Mouse (Mus musculus): ENCODE data around the gene 1190005I06Rik.

DNA sequence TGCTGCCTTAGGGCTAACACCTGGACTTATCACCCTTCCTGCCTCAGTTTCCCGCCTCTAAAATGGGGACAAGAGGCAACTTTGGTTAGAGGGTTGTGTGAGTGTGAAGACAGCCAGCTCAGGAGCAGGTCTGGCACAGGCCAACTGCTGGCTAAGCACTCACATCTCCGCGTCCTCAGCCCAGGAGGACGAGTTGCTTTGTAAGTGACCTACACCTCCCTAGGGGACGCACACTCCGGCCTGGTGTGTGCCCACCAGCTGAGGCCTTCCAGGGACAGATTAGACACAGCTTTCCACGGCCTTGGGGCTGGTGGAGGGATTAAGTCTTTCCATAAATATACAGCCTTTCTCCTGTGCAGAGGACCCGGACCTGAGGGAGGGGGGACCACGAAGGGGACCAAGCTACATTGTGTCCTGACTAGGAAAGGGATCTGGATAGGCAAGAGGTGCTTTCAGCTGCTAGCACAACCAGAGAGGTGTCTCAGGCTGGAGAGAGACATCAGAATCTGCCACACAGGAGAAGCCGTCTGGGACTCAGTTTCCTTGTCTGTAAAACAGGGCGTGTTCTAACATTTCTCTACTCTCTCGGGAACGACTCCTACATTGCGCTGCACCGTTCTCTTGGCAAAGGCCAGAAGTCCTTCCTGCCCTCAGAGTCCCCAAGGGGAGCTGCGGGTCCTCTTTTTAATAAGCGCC, 14.3 kb downstream of the 1190005I06Rik start:
- TF ChIP-seq TCF12 (IDR thresholded peaks at IDR 0.05; ENCODE audit: insufficient read depth, poor library complexity, severe bottlenecking) = no peak
- TF ChIP-seq MYOD1 (IDR thresholded peaks at IDR 0.05; ENCODE audit: control insufficient read depth in 1 of 3, insufficient read length in 2 of 3, low read depth in 2 of 3) = no peak
- TF ChIP-seq CEBPB (IDR thresholded peaks at IDR 0.05; ENCODE audit: insufficient read depth, poor library complexity, severe bottlenecking) = no peak
- no peak for TF ChIP-seq POLR2A (IDR thresholded peaks at IDR 0.05; ENCODE audit: insufficient read length, low read depth)
- no peak for TF ChIP-seq REST (IDR thresholded peaks at IDR 0.05; ENCODE audit: insufficient read depth, insufficient read length)
- TF ChIP-seq MYOG (IDR thresholded peaks at IDR 0.05; ENCODE audit: control insufficient read depth in 1 of 3, insufficient read depth in 1 of 3, insufficient read length in 2 of 3, low read depth in 2 of 3) = no peak
- no peak for TF ChIP-seq USF1 (IDR thresholded peaks at IDR 0.05; ENCODE audit: low read depth)
- no peak for TF ChIP-seq POLR2AphosphoS2 (IDR thresholded peaks at IDR 0.05; ENCODE audit: insufficient read length, low read depth)
- no peak for TF ChIP-seq E2F4 (IDR thresholded peaks at IDR 0.05; ENCODE audit: insufficient read depth)
- TF ChIP-seq MAX (IDR thresholded peaks at IDR 0.05; ENCODE audit: low read depth) = no peak
